Mouse (Mus musculus) cerebellum, adult 9-10 months (tissue): ENCODE measurements around the gene Pgpep1l.

Experiments used
- DNase-seq: peaks from one replicate; pipeline ENCODE4 v3.0.0; 2022

Pgpep1l gene

DNA sequence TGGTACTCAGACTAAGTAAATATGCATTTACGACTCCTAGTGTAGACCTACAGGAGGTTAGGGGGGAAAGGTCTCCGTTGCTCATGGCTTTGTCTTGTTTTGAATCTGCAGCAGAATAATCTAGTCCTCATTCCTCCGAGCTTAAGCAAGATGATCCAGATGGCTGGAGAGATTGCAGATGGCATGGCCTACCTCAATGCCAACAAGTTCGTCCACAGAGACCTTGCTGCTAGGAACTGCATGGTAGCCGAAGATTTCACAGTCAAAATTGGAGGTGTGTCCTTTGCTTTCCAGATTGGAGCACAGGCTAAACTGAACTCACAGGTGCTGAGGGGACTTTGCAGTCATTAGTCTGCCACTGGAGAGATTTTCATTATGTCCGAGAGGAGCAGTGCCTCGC, 52.1 kb downstream of the Pgpep1l start:
- DNase-seq: peak; percentile 67

DNA sequence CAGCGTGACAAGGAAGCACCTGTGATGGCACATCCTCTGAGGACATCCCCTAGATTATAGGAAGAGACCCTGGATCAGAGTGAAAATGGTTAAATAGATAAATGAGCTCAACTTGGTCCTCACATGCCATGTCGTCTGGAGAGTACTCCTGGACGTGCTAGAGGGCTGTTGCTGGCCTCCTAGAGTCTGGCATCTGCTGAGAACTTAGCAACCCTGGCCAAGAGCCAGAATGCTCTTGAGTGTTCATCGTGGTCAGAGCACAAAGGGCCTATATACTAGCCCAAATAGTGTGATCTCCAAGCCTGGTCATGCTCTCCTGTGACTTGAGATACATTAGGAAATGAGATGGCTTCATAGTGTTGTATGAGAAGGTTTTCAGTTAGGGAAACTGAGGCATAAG, 53.6 kb downstream of the Pgpep1l start:
- no peak for DNase-seq

DNA sequence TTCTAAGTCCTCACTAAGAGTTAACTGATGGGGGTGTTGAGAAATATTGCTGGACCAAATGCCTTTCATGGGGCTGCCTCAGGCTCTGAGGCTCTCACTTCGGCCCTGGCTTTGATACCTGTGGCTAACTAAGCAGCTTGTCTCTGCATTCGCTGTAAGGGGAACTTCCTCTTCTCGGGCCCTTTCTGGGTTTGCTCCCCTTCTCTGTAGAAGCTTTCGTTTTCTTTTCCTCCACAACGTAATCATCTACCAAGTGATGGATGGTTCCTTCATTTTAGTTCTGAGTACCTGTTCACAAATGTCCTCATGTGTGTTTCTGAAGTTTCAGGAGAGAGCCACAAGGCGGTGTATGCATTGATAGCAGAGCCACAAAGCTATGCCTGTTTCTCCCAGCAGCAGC, 55.0 kb downstream of the Pgpep1l start:
- no peak for DNase-seq

DNA sequence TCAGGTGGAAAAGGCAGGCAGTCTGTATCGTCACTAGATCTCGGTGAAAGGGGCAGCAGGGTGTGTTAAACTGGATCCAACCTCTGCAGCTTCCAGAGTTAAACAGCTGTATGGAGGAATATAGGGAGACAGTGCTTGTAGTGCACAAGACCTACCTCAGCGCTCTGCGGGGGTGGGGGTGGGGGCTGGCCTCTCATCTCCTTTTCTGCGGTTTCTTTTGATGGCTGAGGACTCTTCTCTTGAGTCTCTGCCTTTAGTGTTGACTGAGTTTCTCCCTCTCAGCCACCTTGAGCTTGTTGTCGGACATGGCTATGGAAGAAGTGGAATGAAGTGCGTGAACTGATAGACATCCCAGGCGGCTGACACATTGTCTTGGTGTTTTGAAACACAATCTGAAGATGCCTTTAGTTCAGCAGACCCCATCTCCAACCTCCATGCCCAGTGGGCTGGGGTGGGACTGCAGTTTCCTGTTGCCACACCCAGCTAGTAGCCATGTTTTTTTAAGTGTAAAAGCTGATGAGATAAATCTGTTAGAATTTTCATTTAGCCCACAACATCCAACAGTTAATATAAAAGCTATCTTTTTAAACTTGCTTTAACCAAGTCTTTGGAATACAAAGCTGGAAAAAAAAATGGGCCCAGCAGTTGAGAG, 58.1 kb downstream of the Pgpep1l start:
- no peak for DNase-seq

DNA sequence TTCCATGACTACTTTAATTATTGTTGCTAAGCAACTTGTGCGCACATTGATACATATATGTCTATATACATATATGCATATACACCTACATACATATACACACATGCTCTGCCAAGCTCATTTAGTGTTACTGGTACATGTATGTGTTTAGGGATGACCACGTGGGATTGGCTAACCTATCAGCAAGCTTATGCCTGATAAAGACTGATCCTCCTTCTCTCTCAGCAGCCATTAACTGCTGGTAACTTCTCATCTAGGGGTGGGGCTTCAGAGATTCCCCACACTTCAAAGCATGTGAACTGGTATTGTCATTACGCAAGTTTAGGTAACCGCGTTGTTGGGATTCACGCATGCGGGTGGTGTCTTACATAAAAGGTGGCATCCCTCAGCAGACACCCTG, 64.4 kb downstream of the Pgpep1l start:
- no peak for DNase-seq

DNA sequence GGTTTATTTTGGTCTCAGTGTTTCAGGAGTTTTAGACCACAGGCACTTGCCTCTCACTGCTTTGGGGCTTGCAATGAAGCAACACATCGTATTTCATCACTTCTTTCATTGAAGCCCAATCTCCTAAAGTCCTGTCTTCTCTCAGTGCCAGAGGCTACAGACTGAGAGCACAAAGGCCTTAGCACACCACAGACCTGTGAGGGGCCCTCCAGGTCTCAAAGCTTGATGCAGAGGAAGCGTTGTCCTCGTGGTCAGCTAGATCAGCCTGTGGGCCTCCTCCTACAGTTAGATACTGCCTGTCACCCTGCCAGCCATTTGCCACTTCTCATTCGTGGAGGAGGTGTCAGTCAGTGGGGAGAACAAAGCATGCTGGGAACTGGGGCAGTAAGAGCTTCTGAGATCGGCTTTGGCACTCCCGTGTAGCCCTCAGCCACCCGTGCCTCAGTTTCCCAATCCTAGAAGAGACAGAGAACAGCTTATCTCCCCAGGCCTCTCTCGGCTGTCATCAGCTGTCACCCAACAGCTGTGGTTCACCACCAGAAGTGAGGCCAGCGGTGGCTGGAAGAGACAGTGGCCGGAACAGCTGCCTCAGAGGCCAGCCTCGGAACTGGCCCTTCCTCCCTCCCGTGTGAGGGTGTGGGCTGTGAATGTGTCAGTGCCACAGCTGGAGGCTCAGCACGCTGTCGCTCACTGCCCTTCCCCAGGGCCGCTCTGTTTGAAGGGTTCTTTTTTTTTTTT, 69.9 kb downstream of the Pgpep1l start:
- DNase-seq: no peak

GRCm38 (mm10) chr7:68189691-68190456, 74.2 kb downstream of the Pgpep1l start:
- peak; percentile 23 for DNase-seq

DNA sequence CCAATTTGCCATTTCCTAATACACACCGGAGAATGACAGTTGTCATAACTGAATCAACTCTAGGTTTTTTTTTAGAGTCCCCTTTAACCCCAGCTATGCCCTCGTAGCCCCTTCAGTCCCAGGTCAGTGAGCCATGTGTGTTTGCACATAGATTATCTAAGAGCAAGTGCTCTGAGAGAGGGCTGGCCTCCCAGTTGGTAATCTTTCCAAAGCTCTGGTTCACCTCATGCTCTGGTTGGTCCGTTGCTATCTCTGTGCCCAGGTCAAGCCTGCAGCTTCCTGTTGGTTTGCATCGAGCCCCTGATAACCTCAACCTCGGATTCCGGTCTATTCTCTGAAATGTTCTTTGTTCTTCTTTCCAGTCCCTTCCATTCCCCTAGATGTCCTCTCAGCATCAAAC, 74.8 kb downstream of the Pgpep1l start:
- no peak for DNase-seq
